Mouse (Mus musculus): Measurements from ENCODE around the gene Rcan2. TPM values are rescaled to one million over a fixed set of nuclear protein-coding genes. Genes with fewer than 3 reads are reported as not detected.

Rcan2 gene
- polyA plus RNA-seq, 1 experiment from 2014 or later: 56.1 TPM

DNA sequence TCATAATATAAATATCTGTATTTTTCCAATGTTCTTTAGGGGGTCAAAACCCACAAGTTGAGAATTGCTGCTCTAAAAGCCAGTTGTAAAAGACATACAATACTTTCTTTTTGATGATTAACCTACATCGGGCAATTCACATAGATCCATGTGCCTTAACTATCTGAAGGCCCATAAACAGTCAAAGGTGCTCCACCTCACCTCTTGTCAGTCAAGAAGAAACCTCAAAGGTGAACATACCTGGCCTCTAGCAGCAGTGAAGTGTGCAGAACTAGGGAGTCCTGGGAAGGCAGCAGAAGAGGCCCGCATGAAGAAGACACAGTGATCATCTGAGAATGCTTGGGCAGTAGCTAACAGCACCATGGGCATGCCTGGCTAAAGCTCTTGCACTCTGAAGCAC lies 239.3 kb downstream of the Rcan2 start:
- H3K9me3 ChIP-seq (replicated peaks): no peaks in the 10 kb centered on the region
- H3K27ac ChIP-seq: no peak overlapping the region
- H3K27me3 ChIP-seq: no peaks in the 10 kb centered on the region
- no peak for ATAC-seq (replicated peaks; ENCODE audit: insufficient number of reproducible peaks, insufficient read depth, low FRiP score, low read depth)
- 95% methylated on average over 2 of the region's 2 CpGs for WGBS
- no peak overlapping the region for H3K4me2 ChIP-seq
- no peak overlapping the region for H3K4me3 ChIP-seq
- no peaks in the 10 kb centered on the region for H3K4me1 ChIP-seq (replicated peaks)
- H3K9ac ChIP-seq: no peak overlapping the region
- H3K36me3 ChIP-seq: no peaks in the 10 kb centered on the region; the same call in 1 of the 2 replicates

DNA sequence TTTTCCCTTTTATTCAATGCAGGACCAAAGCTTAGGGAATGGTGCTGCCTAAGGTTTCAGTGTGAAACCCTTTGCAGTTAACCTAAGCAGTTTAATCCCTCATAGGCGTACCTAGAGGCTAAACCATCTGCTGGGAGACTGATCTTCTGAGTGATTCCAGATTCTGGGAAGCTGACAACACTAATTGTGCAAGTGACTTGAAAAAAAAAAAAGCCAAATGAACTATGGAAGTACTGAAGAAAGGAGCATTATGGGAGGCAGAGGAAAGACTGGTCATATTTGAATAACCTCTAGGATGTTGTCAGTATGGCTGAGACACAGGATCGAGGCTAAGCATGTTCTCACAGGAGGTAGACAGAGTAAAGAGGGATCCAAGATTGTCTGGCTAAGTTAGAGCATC lies 241.2 kb downstream of the Rcan2 start:
- no peaks in the 10 kb centered on the region for H3K27me3 ChIP-seq
- 70% methylated on average over 2 of the region's 2 CpGs for WGBS
- H3K36me3 ChIP-seq: no peaks in the 10 kb centered on the region; the same call in 1 of the 2 replicates
- no peak for ATAC-seq (replicated peaks; ENCODE audit: insufficient number of reproducible peaks, insufficient read depth, low FRiP score, low read depth)
- no peak overlapping the region for H3K27ac ChIP-seq
- H3K9ac ChIP-seq: no peak overlapping the region
- H3K9me3 ChIP-seq (replicated peaks): no peaks in the 10 kb centered on the region
- H3K4me2 ChIP-seq: no peak overlapping the region
- H3K4me3 ChIP-seq: no peak overlapping the region
- no peaks in the 10 kb centered on the region for H3K4me1 ChIP-seq (replicated peaks)

DNA sequence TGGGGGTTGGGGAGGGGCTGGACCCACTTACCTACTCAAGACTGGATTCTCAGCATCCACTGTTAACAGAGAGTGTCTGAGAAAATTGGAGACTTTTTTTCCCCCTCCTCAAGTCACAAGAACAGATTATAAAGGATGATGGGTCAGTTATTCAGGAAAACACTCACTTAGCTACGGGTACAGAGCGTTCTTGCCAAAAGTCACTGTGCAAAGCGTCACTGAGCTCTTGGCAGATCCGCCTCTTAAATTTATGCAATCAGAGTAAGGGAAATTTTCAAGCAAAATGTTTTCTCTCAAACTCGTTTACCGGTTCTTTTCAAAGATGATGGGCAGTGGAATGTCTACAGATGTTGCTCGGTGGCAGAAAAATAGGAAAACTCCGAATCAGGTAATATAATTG lies 241.7 kb downstream of the Rcan2 start:
- H3K4me1 ChIP-seq (replicated peaks): no peaks in the 10 kb centered on the region
- no peak overlapping the region for H3K9ac ChIP-seq
- H3K9me3 ChIP-seq (replicated peaks): no peaks in the 10 kb centered on the region
- no peak overlapping the region for H3K27ac ChIP-seq
- no peak for ATAC-seq (replicated peaks; ENCODE audit: insufficient number of reproducible peaks, insufficient read depth, low FRiP score, low read depth)
- H3K36me3 ChIP-seq: no peaks in the 10 kb centered on the region; the same call in 1 of the 2 replicates
- no peak overlapping the region for H3K4me3 ChIP-seq
- no peak overlapping the region for H3K4me2 ChIP-seq
- 79% methylated on average over 8 of the region's 8 CpGs for WGBS
- no peaks in the 10 kb centered on the region for H3K27me3 ChIP-seq

DNA sequence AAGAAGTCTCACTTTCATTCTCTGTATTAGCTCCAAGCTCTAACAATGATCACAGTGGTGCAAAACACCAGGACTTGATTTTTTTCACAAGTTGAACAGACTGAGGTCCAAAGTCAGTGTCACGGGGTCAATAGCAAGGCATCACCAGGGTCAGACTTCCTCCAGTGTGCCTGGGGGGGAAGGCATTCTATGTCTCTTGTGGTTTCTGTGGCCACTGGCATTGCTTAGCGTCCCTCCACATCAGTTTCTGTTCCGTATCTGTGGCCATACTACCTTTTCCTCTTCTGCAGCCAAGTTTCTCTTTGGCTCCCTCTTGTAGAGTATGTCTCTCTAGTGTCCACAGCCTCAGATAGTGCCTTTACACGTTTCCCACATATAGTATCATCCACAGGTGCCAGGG lies 252.3 kb downstream of the Rcan2 start:
- Histone ChIP-seq H3K4me1 (replicated peaks) (no peaks in the 10 kb centered on the region), H3K36me3 (no peaks in the 10 kb centered on the region), H3K27ac (no peak overlapping the region), H3K9me3 (replicated peaks) (no peaks in the 10 kb centered on the region), H3K4me2 (no peak overlapping the region), H3K4me3 (no peak overlapping the region), H3K9ac (no peak overlapping the region), H3K27me3 (no peaks in the 10 kb centered on the region)
- 71% methylated on average over 4 of the region's 4 CpGs for WGBS
- ATAC-seq (replicated peaks; ENCODE audit: insufficient number of reproducible peaks, insufficient read depth, low FRiP score, low read depth): no peak

DNA sequence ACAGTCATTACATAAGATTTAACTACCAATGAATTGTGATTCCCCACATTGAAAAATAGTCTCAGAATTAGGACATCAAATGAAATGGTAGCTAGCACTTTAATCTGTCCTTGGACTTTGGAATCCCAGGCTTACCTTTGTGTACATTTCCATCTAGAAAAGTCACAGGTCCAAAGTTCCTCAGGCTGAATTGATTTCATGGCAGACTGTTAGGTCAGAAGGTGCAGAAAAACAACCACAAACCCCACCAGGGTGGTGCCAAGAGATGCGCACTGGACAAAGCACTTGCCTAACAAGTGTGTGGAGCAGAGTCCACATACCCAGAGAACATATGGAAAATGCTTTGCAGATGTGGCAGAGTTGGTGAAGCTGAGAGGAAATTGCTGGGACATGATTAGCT lies 256.0 kb downstream of the Rcan2 start:
- Histone ChIP-seq H3K4me2 (no peak overlapping the region), H3K9ac (no peak overlapping the region), H3K27ac (no peak overlapping the region), H3K4me1 (replicated peaks) (no peaks in the 10 kb centered on the region), H3K4me3 (no peak overlapping the region), H3K9me3 (replicated peaks) (no peaks in the 10 kb centered on the region), H3K27me3 (no peaks in the 10 kb centered on the region), H3K36me3 (no peaks in the 10 kb centered on the region)
- WGBS: 89% methylated on average over 1 of the region's 1 CpGs
- no peak for ATAC-seq (replicated peaks; ENCODE audit: insufficient number of reproducible peaks, insufficient read depth, low FRiP score, low read depth)

DNA sequence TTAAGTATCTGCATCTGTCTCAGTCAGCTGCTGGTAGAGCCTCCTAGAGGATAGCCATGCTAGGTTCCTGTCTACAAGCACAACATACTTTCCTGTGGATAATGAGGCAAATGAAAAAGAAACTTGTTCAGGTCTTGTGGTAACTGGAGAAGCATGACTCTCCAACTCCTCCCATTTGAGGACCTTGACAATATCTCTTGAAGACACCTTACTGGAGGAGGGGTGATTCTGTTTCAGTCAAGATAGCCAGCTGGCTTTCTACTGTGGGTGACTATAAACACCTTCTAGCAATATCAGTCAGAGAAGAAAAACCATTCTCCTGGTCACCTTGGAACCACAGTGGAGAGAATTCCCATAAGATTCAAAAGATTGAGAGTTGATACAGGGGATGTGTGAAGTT lies 257.0 kb downstream of the Rcan2 start:
- H3K9ac ChIP-seq: no peak overlapping the region
- no peaks in the 10 kb centered on the region for H3K27me3 ChIP-seq
- H3K4me2 ChIP-seq: no peak overlapping the region
- no peak for ATAC-seq (replicated peaks; ENCODE audit: insufficient number of reproducible peaks, insufficient read depth, low FRiP score, low read depth)
- no peaks in the 10 kb centered on the region for H3K36me3 ChIP-seq
- H3K4me1 ChIP-seq (replicated peaks): no peaks in the 10 kb centered on the region
- H3K4me3 ChIP-seq: no peak overlapping the region
- no peak overlapping the region for H3K27ac ChIP-seq
- no peaks in the 10 kb centered on the region for H3K9me3 ChIP-seq (replicated peaks)

DNA sequence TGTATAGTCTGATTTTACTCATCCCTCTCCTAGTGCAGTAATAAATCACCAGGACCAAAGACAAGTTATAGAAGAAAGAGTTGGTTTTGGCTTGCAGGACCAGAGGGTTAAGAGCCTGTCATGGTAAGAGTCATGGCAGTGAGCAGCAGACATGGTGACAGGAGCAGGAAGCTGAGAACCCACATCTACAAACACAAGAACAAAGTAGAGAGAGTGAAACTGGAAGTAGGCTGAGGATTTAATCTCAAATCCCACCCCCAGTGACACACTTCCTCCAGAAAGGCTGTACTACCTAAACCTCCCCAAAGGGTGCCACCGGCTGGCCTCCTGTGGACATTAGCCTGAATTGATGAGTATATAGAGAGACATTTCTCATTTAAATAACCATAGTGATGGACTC lies 259.6 kb downstream of the Rcan2 start:
- no peak for ATAC-seq (replicated peaks; ENCODE audit: insufficient number of reproducible peaks, insufficient read depth, low FRiP score, low read depth)
- H3K9ac ChIP-seq: no peak overlapping the region
- H3K27me3 ChIP-seq: no peaks in the 10 kb centered on the region
- no peak overlapping the region for H3K27ac ChIP-seq
- WGBS: 79% methylated on average over 1 of the region's 1 CpGs
- H3K4me2 ChIP-seq: no peak overlapping the region
- H3K4me1 ChIP-seq (replicated peaks): no peaks in the 10 kb centered on the region
- no peaks in the 10 kb centered on the region for H3K36me3 ChIP-seq
- H3K4me3 ChIP-seq: no peak overlapping the region
- H3K9me3 ChIP-seq (replicated peaks): no peaks in the 10 kb centered on the region

DNA sequence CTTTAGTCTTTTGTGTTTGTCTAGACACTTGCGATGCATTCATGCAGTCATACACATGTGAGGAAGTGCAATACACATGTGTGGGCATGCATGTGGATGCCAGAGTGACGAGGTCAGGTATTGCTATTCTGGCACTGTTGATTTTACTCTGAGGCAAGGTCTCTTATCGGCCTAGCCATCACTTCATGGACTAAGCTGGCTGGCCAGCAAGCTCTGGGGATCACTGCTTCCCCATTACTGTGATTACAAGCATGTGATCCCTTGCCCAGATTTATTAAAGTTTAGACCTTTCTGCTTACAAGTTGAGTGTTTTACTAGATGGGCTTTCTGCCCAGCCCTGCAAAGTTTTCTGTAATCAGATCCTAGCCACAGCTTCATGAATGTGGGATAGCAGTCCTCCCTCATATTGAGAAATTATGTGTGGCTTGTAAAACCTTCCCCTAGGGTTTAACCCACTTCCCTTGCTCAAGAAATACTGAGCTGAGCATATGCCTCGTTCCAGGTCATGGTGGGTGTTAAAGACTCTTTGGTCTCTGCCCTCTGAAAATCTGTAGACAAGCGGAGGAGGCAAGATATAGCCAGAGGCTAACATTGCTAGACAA lies 260.2 kb downstream of the Rcan2 start:
- Histone ChIP-seq H3K4me1 (replicated peaks) (no peaks in the 10 kb centered on the region), H3K9me3 (replicated peaks) (no peaks in the 10 kb centered on the region), H3K4me3 (no peak overlapping the region), H3K36me3 (no peaks in the 10 kb centered on the region), H3K9ac (no peak overlapping the region), H3K4me2 (no peak overlapping the region), H3K27ac (no peak overlapping the region), H3K27me3 (no peaks in the 10 kb centered on the region)
- WGBS: 72% methylated on average over 5 of the region's 5 CpGs
- no peak for ATAC-seq (replicated peaks; ENCODE audit: insufficient number of reproducible peaks, insufficient read depth, low FRiP score, low read depth)

DNA sequence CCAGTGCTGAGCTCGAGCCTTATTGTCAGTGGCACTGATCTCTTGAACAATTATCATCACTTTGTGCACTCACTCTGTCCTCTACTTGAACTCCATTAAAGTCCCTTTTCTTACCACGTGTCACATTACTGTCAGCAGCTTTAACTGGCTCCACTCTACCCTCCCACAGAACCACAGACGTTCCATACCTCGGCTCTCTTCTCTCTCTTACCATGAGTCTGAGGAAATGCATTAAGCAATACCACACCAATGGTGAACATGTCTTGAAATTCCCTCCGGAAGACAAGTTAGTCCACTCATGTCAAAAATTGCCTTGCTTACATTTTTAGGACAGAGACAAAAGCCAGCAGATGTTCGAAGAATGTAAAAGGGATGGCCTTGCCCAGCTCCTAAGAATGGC lies 267.7 kb downstream of the Rcan2 start:
- Histone ChIP-seq H3K4me3 (no peak overlapping the region), H3K9ac (no peak overlapping the region), H3K9me3 (replicated peaks) (no peaks in the 10 kb centered on the region), H3K27ac (no peak overlapping the region), H3K36me3 (no peaks in the 10 kb centered on the region), H3K4me1 (replicated peaks) (no peaks in the 10 kb centered on the region), H3K4me2 (no peak overlapping the region), H3K27me3 (no peaks in the 10 kb centered on the region)
- no peak for ATAC-seq (replicated peaks; ENCODE audit: insufficient number of reproducible peaks, insufficient read depth, low FRiP score, low read depth)
- 64% methylated on average over 6 of the region's 6 CpGs for WGBS

DNA sequence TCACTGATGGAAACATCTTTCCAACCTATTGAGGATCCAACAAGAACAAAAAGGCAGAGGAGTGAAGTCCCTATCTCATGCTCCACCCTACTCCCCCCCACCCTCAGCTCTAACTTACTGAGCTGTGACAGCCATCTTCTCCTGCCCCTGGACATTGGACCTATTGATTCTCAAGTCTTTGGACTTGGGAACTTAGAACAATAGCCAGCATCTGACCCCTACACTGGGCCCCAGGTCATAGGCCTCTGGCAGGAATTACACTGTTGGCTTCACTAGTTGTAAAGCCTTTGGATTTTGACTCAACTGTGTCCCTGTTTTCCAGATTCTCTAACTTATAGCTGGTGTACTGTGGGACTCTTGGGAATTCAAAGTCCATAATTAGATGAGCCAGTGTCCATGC lies 270.5 kb downstream of the Rcan2 start:
- no peaks in the 10 kb centered on the region for H3K9me3 ChIP-seq (replicated peaks)
- H3K27ac ChIP-seq: no peak overlapping the region
- no peak overlapping the region for H3K4me3 ChIP-seq
- no peaks in the 10 kb centered on the region for H3K4me1 ChIP-seq (replicated peaks)
- H3K9ac ChIP-seq: no peak overlapping the region
- ATAC-seq (replicated peaks; ENCODE audit: insufficient number of reproducible peaks, insufficient read depth, low FRiP score, low read depth): no peak
- no peaks in the 10 kb centered on the region for H3K36me3 ChIP-seq
- H3K4me2 ChIP-seq: no peak overlapping the region
- no peaks in the 10 kb centered on the region for H3K27me3 ChIP-seq

DNA sequence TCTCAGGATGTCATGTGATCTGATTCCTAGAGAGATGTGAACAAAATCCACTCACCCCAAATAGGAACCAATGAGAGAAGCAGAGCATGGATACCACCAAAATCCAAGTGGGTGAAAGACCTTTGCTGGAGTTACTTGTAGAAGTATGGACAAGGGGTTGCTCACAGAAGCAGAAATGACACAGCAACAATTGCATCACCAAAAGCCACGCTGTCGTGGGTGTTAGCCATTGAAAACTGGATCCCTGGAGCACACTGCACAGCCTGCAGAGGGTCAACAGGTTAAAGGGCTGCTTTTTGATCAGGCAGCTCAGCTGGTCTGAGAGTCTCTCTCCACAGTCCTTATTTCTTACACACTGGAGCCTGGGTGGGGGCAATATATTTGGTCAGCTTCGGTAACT lies 274.4 kb downstream of the Rcan2 start:
- Histone ChIP-seq H3K36me3 (no peaks in the 10 kb centered on the region), H3K4me1 (replicated peaks) (peaks cover 9% of the 10 kb centered on the region), H3K4me3 (no peak overlapping the region), H3K4me2 (no peak overlapping the region), H3K27ac (no peak overlapping the region), H3K27me3 (no peaks in the 10 kb centered on the region), H3K9ac (no peak overlapping the region), H3K9me3 (replicated peaks) (no peaks in the 10 kb centered on the region)
- no peak for ATAC-seq (replicated peaks; ENCODE audit: insufficient number of reproducible peaks, insufficient read depth, low FRiP score, low read depth)
- 82% methylated on average over 3 of the region's 3 CpGs for WGBS

DNA sequence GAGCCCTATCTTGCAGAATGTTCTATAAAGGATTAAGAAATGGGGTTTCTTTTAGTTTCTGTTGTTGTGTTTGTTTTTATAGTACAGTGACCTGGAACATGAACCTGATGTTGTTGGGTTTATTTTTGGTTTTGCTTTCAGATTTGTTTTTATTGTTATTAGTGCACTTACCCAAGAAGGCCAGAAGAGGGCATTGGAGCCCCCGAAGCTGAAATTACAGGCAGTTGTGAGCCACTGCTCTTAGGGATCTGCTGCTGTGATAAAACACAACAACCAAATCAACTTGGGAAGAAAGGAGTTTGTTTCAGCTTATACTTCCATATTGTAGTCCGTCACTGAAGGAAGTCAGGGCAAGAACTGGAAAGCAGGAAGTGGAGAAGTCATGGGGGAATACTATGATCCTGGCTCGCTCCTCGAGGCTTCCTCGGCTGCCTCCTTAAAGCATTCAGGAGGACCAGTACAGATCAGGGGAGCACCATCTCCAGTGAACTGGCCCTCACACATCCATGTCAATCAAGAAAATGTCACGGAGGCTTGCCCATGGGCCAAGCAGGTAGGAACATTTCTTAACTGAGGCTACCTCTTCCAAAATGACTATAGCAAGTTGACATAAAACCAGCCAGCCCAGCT lies 275.0 kb downstream of the Rcan2 start:
- no peak overlapping the region for H3K9ac ChIP-seq
- H3K27ac ChIP-seq: no peak overlapping the region
- WGBS: 48% methylated on average over 6 of the region's 6 CpGs
- H3K9me3 ChIP-seq (replicated peaks): no peaks in the 10 kb centered on the region
- H3K4me1 ChIP-seq (replicated peaks): peaks cover 9% of the 10 kb centered on the region
- H3K4me2 ChIP-seq: no peak overlapping the region
- no peak for ATAC-seq (replicated peaks; ENCODE audit: insufficient number of reproducible peaks, insufficient read depth, low FRiP score, low read depth)
- no peak overlapping the region for H3K4me3 ChIP-seq
- no peaks in the 10 kb centered on the region for H3K36me3 ChIP-seq
- H3K27me3 ChIP-seq: no peaks in the 10 kb centered on the region

Data from heart, embryonic 15.5 days (tissue).